28 mouse cellular contexts compared by ENCODE assay signal in the genomic region with DNA sequence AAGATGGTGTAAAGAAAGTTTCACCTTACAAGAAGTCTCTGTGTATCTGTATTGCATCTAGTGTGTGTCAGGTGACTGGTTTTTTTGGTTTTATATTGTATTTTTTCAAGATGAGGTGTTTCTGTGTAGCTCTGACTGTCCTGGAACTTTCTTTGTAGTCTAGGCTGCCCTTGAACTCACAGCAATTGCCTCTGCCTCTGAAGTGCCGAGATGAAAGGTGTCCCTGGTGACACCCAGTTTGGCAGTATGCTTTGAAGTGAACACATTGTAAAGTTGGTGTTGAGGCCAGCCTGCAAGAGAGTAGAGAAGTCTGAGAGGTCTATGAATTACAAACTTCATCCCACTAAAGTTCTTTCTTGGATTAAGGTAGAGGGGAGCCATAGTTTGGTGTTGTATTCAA. TPM values are rescaled to one million over a fixed set of nuclear protein-coding genes. Genes with fewer than 3 reads are reported as not detected.
A peak's percentile ranks its signal among the peaks of the same experiment; 100 is the strongest.
DNase-seq lines count a peak whose midpoint lies in the region; TF ChIP-seq lines count a peak whose summit lies in the region.
"Had no signal": no experiment of that assay in that cellular context is flagged by ENCODE, and none has a peak within 500 bp of the region (broad histone marks: within the 10 kb centered on the region; RNA-seq: fewer than 3 reads in every experiment).

No protein-coding gene starts in this region.

- peaks cover 3% of the 10 kb centered on the region for H3K4me1 ChIP-seq in ES-Bruce4 (ENCODE audit: control insufficient read depth, insufficient read depth, low read length)

- H3K36me3 ChIP-seq in ES-Bruce4 (ENCODE audit: control insufficient read depth, insufficient read depth, low read length, poor library complexity, severe bottlenecking), result peaks cover 13% of the 10 kb centered on the region

- peak overlapping the region; percentile 94; the same call in 1 of the 2 replicates for H3K27ac ChIP-seq in ES-Bruce4 (ENCODE audit: insufficient read depth, low read length)
- H3K27ac ChIP-seq: embryonic facial prominence, embryonic 13.5 days; forebrain, embryonic 12.5 days; forebrain, embryonic 15.5 days; heart, embryonic 15.5 days; hindbrain, embryonic 10.5 days; hindbrain, embryonic 13.5 days; intestine, embryonic 15.5 days had no signal

- no peak for TF ChIP-seq EP300 in ES-Bruce4 (IDR thresholded peaks at IDR 0.05; ENCODE audit: insufficient read depth, low read depth, low read length)

- H3K27me3 ChIP-seq in ES-Bruce4 (ENCODE audit: control insufficient read depth, insufficient read depth, low read length, poor library complexity, severe bottlenecking), result no peaks in the 10 kb centered on the region
- H3K27me3 ChIP-seq: embryonic facial prominence, embryonic 13.5 days; forebrain, embryonic 12.5 days; forebrain, embryonic 15.5 days; heart, embryonic 12.5 days; heart, embryonic 15.5 days; hindbrain, embryonic 13.5 days; intestine, embryonic 15.5 days had no signal

- H3K4me3 ChIP-seq in ES-Bruce4 (ENCODE audit: low read depth, low read length), result no peak overlapping the region
- H3K4me3 ChIP-seq: embryonic facial prominence, embryonic 10.5 days; embryonic facial prominence, embryonic 13.5 days; erythroblast, embryonic 14.5 days; forebrain, embryonic 12.5 days; forebrain, embryonic 15.5 days; heart, embryonic 12.5 days; heart, embryonic 15.5 days; hindbrain, embryonic 10.5 days; hindbrain, embryonic 13.5 days; intestine, embryonic 15.5 days had no signal

- no peak for TF ChIP-seq POLR2A in ES-Bruce4 (IDR thresholded peaks at IDR 0.05; ENCODE audit: insufficient read depth, low read length)

- peak; percentile 30 for DNase-seq in CD4-positive helper T cell, adult 2 months (ENCODE audit: low read depth, low spot score)
- DNase-seq in R1 (ENCODE audit: low read depth, low spot score), result peak; percentile 50
- peak; percentile 55 for DNase-seq in naive thymus-derived CD4-positive, alpha-beta T cell, adult 2 months (ENCODE audit: low read depth)
- no peak for DNase-seq in cerebellum, postnatal 14 days
- no peak for DNase-seq in spleen, postnatal 36 days (ENCODE audit: low spot score in 2 of 2)
- no peak for DNase-seq in adrenal gland, postnatal 10 days
- DNase-seq: adrenal gland, postnatal 14 days; B cell, adult 2 months; cerebellum, adult 11 months; cerebellum, adult 9-11 months; cerebellum, postnatal 36 days; embryo, embryonic 11 days; gastrocnemius, postnatal 10 days; gastrocnemius, postnatal 36 days; heart, postnatal 10 days; heart, postnatal 36 days; kidney, adult 11 months had no signal

- no peak overlapping the region for H3K9ac ChIP-seq in ES-Bruce4 (ENCODE audit: low read depth, poor library complexity, severe bottlenecking)
- H3K9ac ChIP-seq: embryonic facial prominence, embryonic 13.5 days; forebrain, embryonic 12.5 days; forebrain, embryonic 15.5 days; heart, embryonic 12.5 days; heart, embryonic 15.5 days; hindbrain, embryonic 13.5 days; intestine, embryonic 15.5 days had no signal

- no peaks in the 10 kb centered on the region for H3K9me3 ChIP-seq in ES-Bruce4 (replicated peaks; ENCODE audit: control insufficient read depth, insufficient read depth, low read length, poor library complexity, severe bottlenecking)
- H3K9me3 ChIP-seq: embryonic facial prominence, embryonic 13.5 days; forebrain, embryonic 15.5 days; heart, embryonic 12.5 days; heart, embryonic 15.5 days; intestine, embryonic 15.5 days had no signal

- no peak for TF ChIP-seq CTCF in ES-Bruce4 (IDR thresholded peaks at IDR 0.05; ENCODE audit: low read depth, low read length)

RNA-seq across cellular contexts. Expression of gene Elovl6, which starts 13.1 kb away (rescaled TPM):
- polyA plus RNA-seq in ES-Bruce4 (2011; ENCODE audit: insufficient read depth, insufficient read length, low read depth, missing spikeins), result 124 TPM in 2 replicates
- 10 to 100 TPM; 36.3 to 48.3 TPM for total RNA-seq in adrenal gland, postnatal 10 days (2021)

Comparison
In these comparisons a context has a peak if more than half of its experiments do, and no peak if none do; other contexts are left out.
1. DNase-seq: peak in CD4-positive helper T cell, adult 2 months (single experiment), R1 (single experiment) and naive thymus-derived CD4-positive, alpha-beta T cell, adult 2 months (single experiment); none in cerebellum, postnatal 14 days (0 of 2), spleen, postnatal 36 days (0 of 2) and adrenal gland, postnatal 10 days (single experiment).